Mouse (Mus musculus) bone marrow, adult 2 months (tissue): ENCODE results near the gene Tango6.

Source experiments
- CTCF ChIP-seq: fragments of 200-500 bp; IDR thresholded peaks from 2 replicates; pipeline ENCODE4 v1.5.1; 2011; ENCODE audit warnings: low read length, control low read depth; ENCODE audit not compliant: control insufficient read depth, insufficient read depth
- POLR2A ChIP-seq: fragments of 200-500 bp; IDR thresholded peaks from 2 replicates; pipeline ENCODE4 v1.6.1; 2011; ENCODE audit warnings: low read depth, mild to moderate bottlenecking, control low read depth, low read length, borderline replicate concordance; ENCODE audit not compliant: control insufficient read depth

DNA sequence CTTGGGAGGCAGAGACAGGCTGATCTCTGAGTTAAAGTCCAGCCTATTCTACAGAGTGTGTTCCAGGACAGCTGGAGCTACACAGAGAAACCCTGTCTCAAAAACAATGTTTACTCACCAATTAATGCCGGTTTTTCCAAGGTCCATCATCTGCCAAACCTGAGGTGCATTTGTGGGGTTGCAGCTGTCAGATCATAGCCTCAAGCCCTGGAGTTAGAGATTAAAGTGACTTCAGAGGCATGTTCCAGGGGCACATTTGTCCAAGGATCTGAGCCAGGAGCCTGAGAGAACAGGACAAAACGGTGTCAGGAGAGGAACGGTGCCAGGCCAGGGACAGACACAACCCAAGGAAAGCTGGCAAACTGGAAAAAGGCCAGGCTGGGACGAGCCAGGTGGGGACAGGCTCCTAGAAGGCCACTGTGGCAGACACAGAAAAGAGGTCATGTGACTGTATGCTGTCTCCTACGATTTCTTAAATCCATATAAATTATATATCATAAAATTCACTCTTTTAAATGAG lies 146.7 kb downstream of the Tango6 start:
- TF ChIP-seq CTCF (no peak), POLR2A (no peak)
